Mouse (Mus musculus): ENCODE results near the gene Antxr1.

- TF ChIP-seq CTCF (IDR thresholded peaks at IDR 0.05; ENCODE audit: borderline replicate concordance, insufficient read depth, low read length) (no peak), POLR2A (IDR thresholded peaks at IDR 0.05; ENCODE audit: low read depth, low read length) (no peak)
Measured at GRCm38 (mm10) chr6:87222854-87223631, 112.6 kb downstream of the Antxr1 start.

Measured in embryonic fibroblast, embryonic 13.5 days (primary cell).